Mouse (Mus musculus): ENCODE data around the gene Psmg3.

DNA sequence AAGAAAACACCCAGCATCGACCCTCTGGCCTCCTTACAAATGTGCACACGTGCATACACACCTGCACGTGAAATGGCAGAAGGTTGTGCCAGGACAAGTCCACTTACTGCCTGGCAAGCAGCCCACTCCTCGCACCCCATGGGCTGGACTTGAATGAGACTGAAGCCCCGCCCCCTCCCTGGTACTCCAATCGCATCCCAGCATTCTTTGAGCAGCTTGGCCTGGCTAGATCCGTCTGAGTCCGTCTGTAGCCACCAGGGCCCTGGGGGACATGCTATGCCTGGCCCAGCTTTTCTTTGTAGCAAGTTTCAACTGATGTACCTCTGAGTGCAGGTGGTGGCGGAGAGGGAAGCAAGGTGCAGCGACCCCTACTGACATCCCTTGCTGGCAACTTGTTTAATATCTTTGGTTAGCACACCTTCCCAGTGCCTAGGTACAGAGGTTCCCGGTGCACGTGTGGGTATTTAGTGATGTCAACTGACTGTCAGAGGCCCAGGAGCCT is 23.0 kb downstream of the Psmg3 start:
- TF ChIP-seq CTCF (IDR thresholded peaks at IDR 0.05; ENCODE audit: extremely low read depth, insufficient read depth, insufficient read length, insufficient replicate concordance) (no peak), POLR2A (IDR thresholded peaks at IDR 0.05; ENCODE audit: low read depth, low read length) (no peak)

All from spleen, adult 2 months (tissue).